Mouse (Mus musculus) bone marrow macrophage, adult 2 months (primary cell): Measurements from ENCODE around the gene Mtmr4.

ENCODE experiments used
- CTCF ChIP-seq: IDR thresholded peaks from 2 replicates; pipeline ENCODE4 v1.5.1; 2012; ENCODE audit warnings: low read depth, mild to moderate bottlenecking, low read length, moderate library complexity
- POLR2A ChIP-seq: IDR thresholded peaks from 2 replicates; pipeline ENCODE4 v1.6.1; 2012; ENCODE audit warnings: mild to moderate bottlenecking, low read depth, low read length, borderline replicate concordance

- TF ChIP-seq CTCF, result no peak
- no peak for TF ChIP-seq POLR2A
These were observed 46.8 kb downstream of the Mtmr4 start for GRCm38 (mm10) chr11:87638793-87639192.
